Mouse (Mus musculus) hindbrain, embryonic 14.5 days (tissue): ENCODE results near the gene Ttc9b. TPM values are rescaled to one million over a fixed set of nuclear protein-coding genes. Genes with fewer than 3 reads are reported as not detected.

Experiments
- ATAC-seq: fragments of 200-750 bp; cut with Nextera tagmentation; 2 replicates; pipeline ENCODE4 v1.8.0; 2017; ENCODE audit warnings: moderate number of reproducible peaks, mild to moderate bottlenecking, moderate TSS enrichment, moderate library complexity; ENCODE audit not compliant: low FRiP score
- DNase-seq: peaks from one replicate; pipeline ENCODE4 v3.0.0-alpha.2; 2015; ENCODE audit warnings: low spot score
- H3K27ac ChIP-seq: fragments of 300-500 bp; sonication (generic); 2 replicates; pipeline ENCODE4 v1.5.1; 2014; ENCODE audit warnings: mild to moderate bottlenecking, moderate library complexity
- H3K27me3 ChIP-seq: fragments of 300-500 bp; sonication (generic); 2 replicates; pipeline ENCODE4 v1.6.1; 2014; ENCODE audit warnings: mild to moderate bottlenecking, low read length, mixed read lengths; ENCODE audit not compliant: control insufficient read depth, insufficient read depth
- H3K36me3 ChIP-seq: fragments of 300-500 bp; sonication (generic); replicated peaks from 2 replicates; pipeline ENCODE4 v1.6.1; 2014; ENCODE audit not compliant: control insufficient read depth, insufficient read depth
- H3K4me1 ChIP-seq: fragments of 300-500 bp; sonication (generic); replicated peaks from 2 replicates; pipeline ENCODE4 v1.6.1; 2014; ENCODE audit warnings: antibody characterized with exemption, low read length, mixed read lengths; ENCODE audit not compliant: control insufficient read depth, insufficient read depth
- H3K4me2 ChIP-seq: fragments of 300-500 bp; sonication (generic); replicated peaks from 2 replicates; pipeline ENCODE4 v1.6.1; 2014; ENCODE audit warnings: mild to moderate bottlenecking, moderate library complexity
- H3K4me3 ChIP-seq: fragments of 300-500 bp; sonication (generic); replicated peaks from 2 replicates; pipeline ENCODE4 v1.5.1; 2014; ENCODE audit warnings: mild to moderate bottlenecking, low read length
- H3K9ac ChIP-seq: fragments of 300-500 bp; sonication (generic); 2 replicates; pipeline ENCODE4 v1.6.1; 2014
- H3K9me3 ChIP-seq: fragments of 300-500 bp; sonication (generic); 2 replicates; pipeline ENCODE4 v1.6.1; 2016; ENCODE audit warnings: low read length; ENCODE audit not compliant: control insufficient read depth
- WGBS: fragments of 180-500 bp; shearing (Covaris S2); extraction: QIAGEN DNeasy Blood & Tissue Kit; methylation state at CpG from one replicate; pipeline ENCODE4 v1.1.7; 2014; 5-methylcytosine and 5-hydroxymethylcytosine counted together
- polyA plus RNA-seq: library from polyadenylated mRNA; unstranded; fragments of >200 nt; fragmentation: Nextera tagmentation; extraction: Ambion mirVana; gene quantifications from 2 replicates; pipeline ENCODE4 v1.2.1, GENCODE M21; 2014

Gene Ttc9b
- 98.6 and 100 TPM in 2 replicates for polyA plus RNA-seq

- Histone ChIP-seq H3K36me3 (peaks cover 32% of the 10 kb centered on the region), H3K9me3 (no peaks in the 10 kb centered on the region), H3K4me3 (peak within 1 kb of the TSS; percentile 58), H3K27ac (peak within 1 kb of the TSS; percentile 97), H3K4me1 (peaks cover 7% of the 10 kb centered on the region), H3K9ac (peak within 1 kb of the TSS; percentile 79), H3K4me2 (peak within 1 kb of the TSS; percentile 73), H3K27me3 (0 out of 2 replicates have a peak, but pooled peaks cover 9% of the 10 kb centered on the region)
- ATAC-seq, result peak; percentile 71
- DNase-seq, result peak; percentile 79
- 1% methylated on average over 61 of the region's 62 CpGs for WGBS
These were observed at the start of gene Ttc9b for GRCm38 (mm10) chr7:27653681-27654437. Gene Ttc9b (plus strand): TSS chr7:27653915.

DNA sequence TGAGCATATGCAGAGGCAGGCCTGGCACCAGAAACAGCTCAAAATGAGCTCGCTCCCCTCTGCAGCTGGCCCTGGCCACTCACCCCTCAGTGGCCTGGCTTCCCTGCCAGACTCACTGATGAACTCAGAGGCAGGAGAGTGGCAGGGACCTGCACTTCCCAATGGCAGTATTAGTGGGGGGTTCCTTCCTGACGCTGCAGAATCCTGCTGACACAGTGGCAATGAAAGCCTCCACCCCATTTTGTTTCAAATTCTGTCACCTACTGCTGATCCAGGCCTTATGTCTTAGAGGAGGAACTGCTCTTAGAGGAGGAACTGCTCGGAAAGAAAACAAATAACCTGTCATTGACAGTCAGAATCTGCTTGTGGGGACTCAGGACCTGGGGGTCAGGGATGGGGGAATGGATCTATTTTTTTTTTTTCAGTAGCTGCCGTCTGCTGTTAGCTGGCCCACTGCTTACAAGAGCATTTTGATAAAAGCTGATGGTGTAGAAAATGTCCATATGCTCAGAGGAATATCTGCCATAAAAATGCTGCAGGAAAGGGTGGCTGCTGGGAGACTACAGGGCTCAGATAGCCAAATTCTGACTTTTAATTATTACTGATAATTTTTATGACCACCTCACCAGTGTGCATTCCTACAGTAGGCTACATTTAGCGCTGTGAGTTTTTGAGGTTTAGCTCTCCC, 48.9 kb upstream of the Ttc9b start:
- DNase-seq (no peak), ATAC-seq (no peak)
- Histone ChIP-seq H3K4me2 (no peak overlapping the region), H3K9ac (peak overlapping the region; percentile 13; the same call in 1 of the 2 replicates), H3K36me3 (peaks cover 9% of the 10 kb centered on the region), H3K4me1 (peaks cover 33% of the 10 kb centered on the region; the same call in 1 of the 2 replicates), H3K27me3 (no peaks in the 10 kb centered on the region), H3K27ac (peak overlapping the region; percentile 79), H3K4me3 (no peak overlapping the region), H3K9me3 (no peaks in the 10 kb centered on the region)
- WGBS, result 48% methylated on average over 5 of the region's 5 CpGs

GRCm38 (mm10) chr7:27605499-27606285, 48.0 kb upstream of the Ttc9b start:
- Histone ChIP-seq H3K9me3 (no peaks in the 10 kb centered on the region), H3K36me3 (peaks cover 16% of the 10 kb centered on the region), H3K4me2 (no peak overlapping the region), H3K4me1 (peaks cover 33% of the 10 kb centered on the region; the same call in 1 of the 2 replicates), H3K27me3 (no peaks in the 10 kb centered on the region), H3K4me3 (no peak overlapping the region), H3K9ac (peak overlapping the region; percentile 31; the same call in 1 of the 2 replicates), H3K27ac (peak overlapping the region; percentile 79)
- DNase-seq (no peak), ATAC-seq (no peak)
- 73% methylated on average over 9 of the region's 9 CpGs for WGBS

GRCm38 (mm10) chr7:27606481-27607254, 47.0 kb upstream of the Ttc9b start:
- Histone ChIP-seq H3K9ac (no peak overlapping the region), H3K36me3 (peaks cover 24% of the 10 kb centered on the region), H3K27me3 (no peaks in the 10 kb centered on the region), H3K9me3 (no peaks in the 10 kb centered on the region), H3K4me1 (peaks cover 29% of the 10 kb centered on the region; the same call in 1 of the 2 replicates), H3K4me2 (no peak overlapping the region), H3K4me3 (no peak overlapping the region), H3K27ac (no peak overlapping the region)
- no peak for ATAC-seq
- DNase-seq, result no peak
- WGBS, result 67% methylated on average over 10 of the region's 10 CpGs

DNA sequence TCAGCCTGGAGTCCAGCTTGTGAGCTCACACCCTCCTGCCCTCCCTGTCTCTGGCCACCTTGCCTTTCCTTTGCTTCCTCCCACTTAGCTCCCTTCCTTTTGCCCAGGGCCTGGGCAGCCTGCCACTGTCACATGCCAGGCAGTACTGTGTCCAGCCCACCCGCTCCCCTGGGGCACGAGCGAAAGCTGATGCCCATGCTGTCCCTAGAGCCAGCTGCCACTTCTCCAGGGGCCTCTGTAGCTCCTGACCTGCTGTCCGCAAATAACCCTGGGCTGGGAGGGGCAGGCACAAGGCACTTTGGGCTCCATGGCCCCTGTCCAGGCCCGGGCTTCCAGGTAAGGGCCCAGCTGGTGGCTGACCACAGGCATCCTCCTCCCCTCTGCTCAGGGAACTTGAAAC, 46.1 kb upstream of the Ttc9b start:
- H3K4me3 ChIP-seq, result no peak overlapping the region
- 34% methylated on average over 5 of the region's 5 CpGs for WGBS
- H3K4me2 ChIP-seq, result no peak overlapping the region
- H3K9me3 ChIP-seq, result no peaks in the 10 kb centered on the region
- H3K27ac ChIP-seq, result no peak overlapping the region
- no peaks in the 10 kb centered on the region for H3K27me3 ChIP-seq
- peak; percentile 58; the same call in 1 of the 2 replicates for ATAC-seq
- no peak overlapping the region for H3K9ac ChIP-seq
- peaks cover 29% of the 10 kb centered on the region; the same call in 1 of the 2 replicates for H3K4me1 ChIP-seq
- DNase-seq, result no peak
- H3K36me3 ChIP-seq, result peaks cover 24% of the 10 kb centered on the region

- Histone ChIP-seq H3K9ac (no peak overlapping the region), H3K36me3 (peaks cover 24% of the 10 kb centered on the region), H3K4me3 (no peak overlapping the region), H3K4me2 (no peak overlapping the region), H3K27ac (no peak overlapping the region), H3K9me3 (no peaks in the 10 kb centered on the region), H3K4me1 (peaks cover 34% of the 10 kb centered on the region), H3K27me3 (no peaks in the 10 kb centered on the region)
- 94% methylated on average over 3 of the region's 3 CpGs for WGBS
- ATAC-seq (no peak), DNase-seq (no peak)
These were observed 45.6 kb upstream of the Ttc9b start for GRCm38 (mm10) chr7:27608130-27608529.

DNA sequence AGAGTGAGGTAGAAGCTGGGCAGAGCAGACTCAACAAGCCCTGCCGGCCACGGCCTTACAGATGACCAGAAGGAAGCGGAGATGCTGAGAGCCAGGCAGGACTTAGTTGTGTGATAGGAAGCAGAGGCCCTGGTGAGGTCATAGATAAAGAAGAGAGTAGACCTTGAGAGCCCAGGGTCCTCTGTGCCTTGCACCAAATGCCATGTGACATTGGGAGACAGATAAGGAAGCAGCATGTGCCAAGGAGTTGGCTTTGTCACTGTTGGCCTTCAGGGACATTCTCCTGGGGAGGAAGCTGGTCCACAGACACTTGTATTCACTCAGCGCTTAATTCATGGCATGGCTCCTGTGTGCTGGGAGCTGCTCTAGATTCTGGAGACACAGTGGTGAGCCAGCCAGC, 44.4 kb upstream of the Ttc9b start:
- Histone ChIP-seq H3K9ac (no peak overlapping the region), H3K27ac (no peak overlapping the region), H3K9me3 (no peaks in the 10 kb centered on the region), H3K4me2 (no peak overlapping the region), H3K4me3 (no peak overlapping the region), H3K27me3 (no peaks in the 10 kb centered on the region), H3K36me3 (peaks cover 27% of the 10 kb centered on the region), H3K4me1 (peaks cover 41% of the 10 kb centered on the region)
- 97% methylated on average over 4 of the region's 4 CpGs for WGBS
- ATAC-seq (no peak), DNase-seq (no peak)

GRCm38 (mm10) chr7:27609688-27610087, 44.0 kb upstream of the Ttc9b start:
- Histone ChIP-seq H3K4me2 (no peak overlapping the region), H3K27ac (no peak overlapping the region), H3K4me1 (peaks cover 41% of the 10 kb centered on the region), H3K36me3 (peaks cover 27% of the 10 kb centered on the region), H3K27me3 (no peaks in the 10 kb centered on the region), H3K9me3 (no peaks in the 10 kb centered on the region), H3K9ac (no peak overlapping the region), H3K4me3 (no peak overlapping the region)
- 87% methylated on average over 2 of the region's 2 CpGs for WGBS
- no peak for ATAC-seq
- no peak for DNase-seq
